Mouse (Mus musculus) forebrain, embryonic 10.5 days (tissue): Measurements from ENCODE around the gene Mmp15. TPM values are rescaled to one million over a fixed set of nuclear protein-coding genes. Genes with fewer than 3 reads are reported as not detected.

ENCODE experiments used
- DNase-seq: peaks from one replicate; pipeline ENCODE4 v3.0.0-alpha.2; 2017; ENCODE audit warnings: low spot score; ENCODE audit errors: extremely low spot score
- H3K27ac ChIP-seq: fragments of 300-500 bp; sonication (generic); 2 replicates; pipeline ENCODE4 v1.5.1; 2016; ENCODE audit warnings: mild to moderate bottlenecking
- H3K27me3 ChIP-seq: fragments of 300-500 bp; sonication (generic); 2 replicates; pipeline ENCODE4 v1.6.1; 2016; ENCODE audit warnings: mild to moderate bottlenecking; ENCODE audit not compliant: poor library complexity, severe bottlenecking
- H3K36me3 ChIP-seq: fragments of 300-500 bp; sonication (generic); replicated peaks from 2 replicates; pipeline ENCODE4 v1.6.1; 2016; ENCODE audit warnings: mild to moderate bottlenecking, moderate library complexity
- H3K4me1 ChIP-seq: fragments of 300-500 bp; sonication (generic); 2 replicates; pipeline ENCODE4 v1.6.1; 2016
- H3K4me3 ChIP-seq: fragments of 300-500 bp; sonication (generic); 2 replicates; pipeline ENCODE4 v1.5.1; 2016; ENCODE audit warnings: mild to moderate bottlenecking, moderate library complexity
- H3K9me3 ChIP-seq: fragments of 300-500 bp; sonication (generic); 2 replicates; pipeline ENCODE4 v1.6.1; 2016; ENCODE audit warnings: mild to moderate bottlenecking, moderate library complexity
- WGBS: fragments of 180-500 bp; shearing (Covaris S2); methylation state at CpG from one replicate; pipeline ENCODE4 v1.1.7; 2016; 5-methylcytosine and 5-hydroxymethylcytosine counted together
- polyA plus RNA-seq: library from polyadenylated mRNA; unstranded; fragments of >200 nt; fragmentation: Nextera tagmentation; extraction: Ambion mirVana; gene quantifications from 2 replicates; pipeline ENCODE4 v1.2.1, GENCODE M21; 2016

Gene Mmp15
- polyA plus RNA-seq, 1 experiment from 2014 or later = 11.1 TPM

GRCm38 (mm10) chr8:95326822-95327221 lies 25.2 kb upstream of the Mmp15 start:
- H3K4me3 ChIP-seq = no peak overlapping the region
- H3K36me3 ChIP-seq = peaks cover 66% of the 10 kb centered on the region
- no peak overlapping the region for H3K27ac ChIP-seq
- peaks cover 45% of the 10 kb centered on the region for H3K4me1 ChIP-seq
- 89% methylated on average over 5 of the region's 5 CpGs for WGBS
- peaks cover 13% of the 10 kb centered on the region for H3K27me3 ChIP-seq
- peaks cover 3% of the 10 kb centered on the region; the same call in 1 of the 2 replicates for H3K9me3 ChIP-seq
- DNase-seq = no peak

GRCm38 (mm10) chr8:95327866-95328465 lies 24.1 kb upstream of the Mmp15 start:
- Histone ChIP-seq H3K4me3 (no peak overlapping the region), H3K4me1 (peaks cover 53% of the 10 kb centered on the region), H3K9me3 (peaks cover 3% of the 10 kb centered on the region; the same call in 1 of the 2 replicates), H3K27ac (no peak overlapping the region), H3K27me3 (peaks cover 7% of the 10 kb centered on the region), H3K36me3 (peaks cover 66% of the 10 kb centered on the region)
- 85% methylated on average over 46 of the region's 46 CpGs for WGBS
- no peak for DNase-seq

- Histone ChIP-seq H3K9me3 (peaks cover 3% of the 10 kb centered on the region; the same call in 1 of the 2 replicates), H3K27ac (peak overlapping the region; percentile 96), H3K36me3 (peaks cover 65% of the 10 kb centered on the region), H3K27me3 (peaks cover 7% of the 10 kb centered on the region), H3K4me1 (peaks cover 46% of the 10 kb centered on the region), H3K4me3 (peak overlapping the region; percentile 89)
- no peak for DNase-seq
- 80% methylated on average over 1 of the region's 1 CpGs for WGBS
Measured at GRCm38 (mm10) chr8:95330367-95330766, 21.7 kb upstream of the Mmp15 start.

GRCm38 (mm10) chr8:95331156-95331719 lies 20.8 kb upstream of the Mmp15 start:
- under 1% methylated on average over 37 of the region's 38 CpGs for WGBS
- Histone ChIP-seq H3K4me3 (peak overlapping the region; percentile 89), H3K27ac (peak overlapping the region; percentile 96), H3K36me3 (peaks cover 57% of the 10 kb centered on the region), H3K9me3 (peaks cover 3% of the 10 kb centered on the region; the same call in 1 of the 2 replicates), H3K4me1 (peaks cover 40% of the 10 kb centered on the region), H3K27me3 (peaks cover 7% of the 10 kb centered on the region)
- peak; percentile 86 for DNase-seq

GRCm38 (mm10) chr8:95331720-95332436 lies 20.2 kb upstream of the Mmp15 start, which contains the start of the genes Zfp319 and Usb1:
Gene Zfp319, minus strand, starts transcription at chr8:95331950.
Gene Usb1, plus strand, starts transcription at chr8:95332284.
- H3K9me3 ChIP-seq = peaks cover 3% of the 10 kb centered on the region; the same call in 1 of the 2 replicates
- peak within 1 kb of the TSS; percentile 96 for H3K27ac ChIP-seq
- WGBS = under 1% methylated on average over 64 of the region's 80 CpGs
- H3K36me3 ChIP-seq = peaks cover 50% of the 10 kb centered on the region
- peaks cover 7% of the 10 kb centered on the region for H3K27me3 ChIP-seq
- peak within 1 kb of the TSS; percentile 89 for H3K4me3 ChIP-seq
- H3K4me1 ChIP-seq = peaks cover 34% of the 10 kb centered on the region
- peak; percentile 96 for DNase-seq

GRCm38 (mm10) chr8:95332437-95333199 lies 19.4 kb upstream of the Mmp15 start:
- H3K4me1 ChIP-seq = peaks cover 32% of the 10 kb centered on the region
- H3K36me3 ChIP-seq = peaks cover 50% of the 10 kb centered on the region
- WGBS = 32% methylated on average over 21 of the region's 21 CpGs
- peaks cover 3% of the 10 kb centered on the region; the same call in 1 of the 2 replicates for H3K9me3 ChIP-seq
- no peak for DNase-seq
- peaks cover 7% of the 10 kb centered on the region for H3K27me3 ChIP-seq
- H3K4me3 ChIP-seq = peak overlapping the region; percentile 89
- peak overlapping the region; percentile 96 for H3K27ac ChIP-seq

GRCm38 (mm10) chr8:95335706-95336105 lies 16.4 kb upstream of the Mmp15 start:
- WGBS = 80% methylated on average over 1 of the region's 1 CpGs
- Histone ChIP-seq H3K4me3 (no peak overlapping the region), H3K36me3 (peaks cover 52% of the 10 kb centered on the region), H3K9me3 (no peaks in the 10 kb centered on the region), H3K27ac (no peak overlapping the region), H3K27me3 (no peaks in the 10 kb centered on the region), H3K4me1 (peaks cover 17% of the 10 kb centered on the region)
- DNase-seq = no peak

- no peak overlapping the region for H3K27ac ChIP-seq
- peaks cover 13% of the 10 kb centered on the region for H3K4me1 ChIP-seq
- peaks cover 55% of the 10 kb centered on the region for H3K36me3 ChIP-seq
- H3K27me3 ChIP-seq = no peaks in the 10 kb centered on the region
- H3K9me3 ChIP-seq = no peaks in the 10 kb centered on the region
- no peak for DNase-seq
- no peak overlapping the region for H3K4me3 ChIP-seq
Measured at GRCm38 (mm10) chr8:95336363-95336762, 15.7 kb upstream of the Mmp15 start.

- Histone ChIP-seq H3K27me3 (no peaks in the 10 kb centered on the region), H3K4me3 (no peak overlapping the region), H3K4me1 (peaks cover 10% of the 10 kb centered on the region), H3K9me3 (no peaks in the 10 kb centered on the region), H3K27ac (no peak overlapping the region), H3K36me3 (peaks cover 55% of the 10 kb centered on the region)
- DNase-seq = no peak
- WGBS = 61% methylated on average over 5 of the region's 5 CpGs
Measured at GRCm38 (mm10) chr8:95341721-95342120, 10.3 kb upstream of the Mmp15 start.

- Histone ChIP-seq H3K27ac (no peak overlapping the region), H3K27me3 (peaks cover 8% of the 10 kb centered on the region), H3K4me3 (no peak overlapping the region), H3K9me3 (no peaks in the 10 kb centered on the region), H3K4me1 (peaks cover 16% of the 10 kb centered on the region), H3K36me3 (peaks cover 33% of the 10 kb centered on the region)
- 74% methylated on average over 6 of the region's 6 CpGs for WGBS
- DNase-seq = no peak
Measured at GRCm38 (mm10) chr8:95344668-95345067, 7.4 kb upstream of the Mmp15 start.

GRCm38 (mm10) chr8:95346643-95347545 lies 5.2 kb upstream of the Mmp15 start:
- Histone ChIP-seq H3K27ac (no peak overlapping the region), H3K4me3 (no peak overlapping the region), H3K36me3 (peaks cover 18% of the 10 kb centered on the region), H3K4me1 (peaks cover 21% of the 10 kb centered on the region), H3K9me3 (no peaks in the 10 kb centered on the region), H3K27me3 (peaks cover 28% of the 10 kb centered on the region)
- DNase-seq = peak; percentile 64
- 43% methylated on average over 8 of the region's 8 CpGs for WGBS
